Mouse (Mus musculus): ENCODE results near the gene 2610001J05Rik. TPM values are rescaled to one million over a fixed set of nuclear protein-coding genes. Genes with fewer than 3 reads are reported as not detected.

2610001J05Rik gene
- total RNA-seq, 2 experiments from 2014 or later, result 23.3 to 29.1 TPM

GRCm38 (mm10) chr6:13836967-13837570, 34.2 kb downstream of the 2610001J05Rik start:
- intact Hi-C loops (cut with DNase I), result no loop called here
- no peak for DNase-seq

DNA sequence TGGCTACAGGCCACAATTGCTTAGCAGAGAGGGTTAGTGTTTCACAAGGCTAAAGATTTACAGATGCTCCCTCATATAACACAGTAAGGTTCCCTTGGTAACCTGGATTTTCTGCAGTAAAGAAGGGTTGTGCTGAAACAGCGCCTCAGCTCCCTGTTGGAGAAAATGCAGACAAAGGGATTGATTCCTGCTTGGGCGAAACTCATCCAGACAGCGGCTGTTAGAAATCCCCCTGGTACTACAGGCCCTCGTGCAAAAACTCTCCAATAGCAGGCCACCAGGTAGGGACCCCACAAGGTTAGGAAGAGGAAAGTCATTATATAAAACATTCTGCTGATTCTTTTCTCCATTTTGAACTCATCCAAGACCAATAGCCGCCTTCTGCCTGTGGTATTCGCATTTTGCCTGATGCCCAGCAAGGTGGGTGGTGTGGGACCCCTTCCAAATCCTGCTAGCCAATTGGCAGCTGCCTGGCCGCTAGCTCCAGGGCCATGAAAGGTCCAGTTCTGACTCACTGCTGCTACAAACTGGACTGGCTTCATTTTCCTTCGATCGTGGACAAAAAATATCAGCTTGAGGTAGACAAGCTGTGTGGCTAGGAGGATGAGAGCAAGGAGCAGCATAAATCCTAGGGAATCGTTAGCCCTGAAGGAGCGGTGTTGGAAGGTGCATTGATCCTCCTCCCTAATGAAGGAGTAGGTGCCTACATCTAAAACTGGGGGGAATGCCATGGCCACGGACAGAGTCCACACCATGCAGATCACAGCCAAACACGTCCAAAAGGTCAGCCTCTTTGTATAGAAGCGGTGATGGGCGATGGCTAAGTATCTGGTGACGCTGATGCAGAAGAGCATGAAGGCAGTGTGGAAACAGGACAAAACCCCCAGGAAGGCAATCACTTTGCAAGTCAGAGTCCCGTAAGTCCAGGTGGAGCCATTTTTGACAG, 35.3 kb downstream of the 2610001J05Rik start:
- intact Hi-C loops (cut with DNase I), result no loop called here
- DNase-seq, result no peak

GRCm38 (mm10) chr6:13832770-13833169, 38.5 kb downstream of the 2610001J05Rik start:
- intact Hi-C loops (cut with DNase I), result no loop called here
- no peak for DNase-seq

- DNase-seq, result no peak
- intact Hi-C loops (cut with DNase I), result no loop called here
These were observed 42.4 kb downstream of the 2610001J05Rik start for GRCm38 (mm10) chr6:13828877-13829276.

Other genes with a start within 250 kb of the 2610001J05Rik start
- 1 to 10 TPM; 7.4 to 8.8 TPM for gene Bmt2, start 193.6 kb downstream of the 2610001J05Rik start, total RNA-seq (2021)
- not detected for gene Gpr85, start 31.6 kb downstream of the 2610001J05Rik start, total RNA-seq (2021)

All from gastrocnemius, postnatal 36 days (tissue).